Mouse (Mus musculus) c-Kit-positive CD71-positive TER-119-positive erythroid progenitor cells, embryonic 14.5 days (primary cell): ENCODE results near the gene Kif1bp.
A peak's percentile ranks its signal among the peaks of the same experiment; 100 is the strongest.

Experiments
- DNase-seq: peaks from one replicate; pipeline ENCODE4 v3.0.0-alpha.2; 2013; ENCODE audit warnings: low spot score

Gene Kif1bp

GRCm38 (mm10) chr10:62555705-62556557 is 22.3 kb downstream of the Kif1bp start:
- DNase-seq = no peak

- no peak for DNase-seq
Observed at GRCm38 (mm10) chr10:62553611-62554091, 24.6 kb downstream of the Kif1bp start.

GRCm38 (mm10) chr10:62550787-62551300 is 27.4 kb downstream of the Kif1bp start:
- no peak for DNase-seq

- peak; percentile 78 for DNase-seq
Observed at GRCm38 (mm10) chr10:62549523-62550166, 28.6 kb downstream of the Kif1bp start.

DNA sequence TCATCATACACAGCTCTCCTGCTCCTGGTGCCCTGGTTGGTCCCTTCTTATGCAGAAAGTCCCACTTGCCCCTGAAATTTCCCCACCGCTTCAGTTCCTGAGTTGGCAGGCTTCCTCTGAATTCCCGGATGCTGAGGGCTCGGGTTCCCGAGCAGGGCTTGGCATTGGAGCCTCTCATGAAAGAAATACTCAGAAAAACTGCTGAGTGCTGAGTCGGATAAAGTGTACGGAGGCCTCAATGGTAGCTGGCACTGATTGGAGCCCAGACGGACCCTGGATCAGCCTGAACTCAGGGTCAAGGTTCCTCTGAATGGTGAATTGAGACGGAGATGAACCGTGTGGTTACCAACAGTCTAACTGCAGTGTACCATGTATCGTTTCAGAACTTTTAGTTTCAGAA is 31.8 kb downstream of the Kif1bp start:
- DNase-seq = no peak

DNA sequence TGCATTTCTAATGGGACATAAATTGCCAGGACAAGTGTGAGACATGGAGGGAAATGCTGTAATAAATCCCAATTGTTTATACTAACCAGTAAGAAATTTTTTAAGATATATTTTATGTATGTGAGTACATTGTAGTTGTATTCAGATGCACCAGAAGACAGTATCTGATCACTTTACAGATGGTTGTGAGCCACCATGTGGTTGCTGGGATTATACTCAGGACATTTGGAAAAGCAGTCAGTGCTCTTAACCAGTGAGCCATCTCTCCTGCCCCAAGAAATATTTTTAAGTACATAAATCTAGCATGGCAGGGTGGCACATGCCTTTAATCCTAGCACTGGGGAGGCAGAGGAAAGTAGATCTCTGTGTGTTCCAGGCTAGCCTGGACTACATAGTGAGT is 32.5 kb downstream of the Kif1bp start:
- DNase-seq = no peak

- DNase-seq = no peak
Observed at GRCm38 (mm10) chr10:62544316-62544715, 33.9 kb downstream of the Kif1bp start.

GRCm38 (mm10) chr10:62543399-62543808 is 34.9 kb downstream of the Kif1bp start:
- no peak for DNase-seq

DNA sequence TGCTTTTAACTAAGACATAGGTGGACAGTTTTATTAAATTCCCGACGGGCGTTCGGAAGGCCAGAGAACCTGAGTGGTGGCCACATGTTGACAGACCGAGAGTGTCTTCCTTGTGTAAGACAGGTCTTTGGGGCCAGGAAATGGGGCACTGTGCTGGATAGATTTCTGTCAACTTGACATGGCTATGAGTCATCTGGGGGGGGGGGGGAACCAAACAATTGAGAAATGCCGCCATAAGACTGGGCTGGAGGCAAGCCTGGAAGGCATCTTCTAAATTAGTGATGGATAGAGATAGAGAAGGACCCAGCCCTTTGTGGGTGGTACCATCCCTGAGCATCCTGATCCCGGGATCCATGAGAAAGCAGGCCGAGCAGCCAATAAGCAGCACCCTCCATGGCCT is 35.3 kb downstream of the Kif1bp start:
- DNase-seq = no peak

DNA sequence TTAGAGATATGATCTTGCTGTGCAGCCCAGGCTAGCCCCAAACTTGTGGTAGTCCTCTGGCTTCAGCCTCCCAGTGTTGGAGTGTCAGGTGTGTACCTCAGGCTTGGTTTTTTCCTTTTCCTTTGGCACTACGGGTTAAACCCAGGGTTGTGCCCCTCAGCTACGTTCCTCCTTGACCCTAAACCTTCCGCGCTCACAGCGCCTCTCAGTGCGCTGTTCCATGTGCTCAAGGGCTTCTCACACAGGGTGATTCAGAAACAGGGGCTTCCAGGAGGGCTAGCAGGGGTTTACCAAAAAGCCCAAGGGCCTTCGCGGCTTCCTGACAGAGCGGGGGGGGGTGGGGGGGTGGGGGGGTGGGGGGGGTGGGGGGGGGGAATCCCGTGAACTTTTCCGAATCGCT is 35.8 kb downstream of the Kif1bp start:
- no peak for DNase-seq

- no peak for DNase-seq
Observed at GRCm38 (mm10) chr10:62541499-62541898, 36.8 kb downstream of the Kif1bp start.

DNA sequence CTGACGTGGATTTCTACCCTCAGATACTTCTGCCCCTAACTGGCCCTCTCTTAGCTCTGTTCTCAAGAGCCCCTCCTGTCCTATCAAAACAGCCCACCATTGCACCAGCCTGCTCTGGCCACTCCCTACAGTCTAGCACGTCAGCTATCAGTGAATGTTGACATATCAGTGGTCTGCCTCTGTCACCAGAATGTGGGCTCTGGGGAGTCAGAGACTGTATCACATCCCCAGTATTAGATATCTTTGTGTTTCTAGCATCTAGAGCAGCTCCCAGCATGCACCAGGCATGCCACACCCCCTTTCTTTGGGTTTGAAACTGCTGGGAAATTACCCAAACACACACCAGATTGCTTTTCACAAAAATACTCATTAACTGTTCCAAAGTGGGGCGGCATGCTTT is 37.5 kb downstream of the Kif1bp start:
- no peak for DNase-seq

GRCm38 (mm10) chr10:62534509-62534908 is 43.7 kb downstream of the Kif1bp start:
- DNase-seq = no peak

DNA sequence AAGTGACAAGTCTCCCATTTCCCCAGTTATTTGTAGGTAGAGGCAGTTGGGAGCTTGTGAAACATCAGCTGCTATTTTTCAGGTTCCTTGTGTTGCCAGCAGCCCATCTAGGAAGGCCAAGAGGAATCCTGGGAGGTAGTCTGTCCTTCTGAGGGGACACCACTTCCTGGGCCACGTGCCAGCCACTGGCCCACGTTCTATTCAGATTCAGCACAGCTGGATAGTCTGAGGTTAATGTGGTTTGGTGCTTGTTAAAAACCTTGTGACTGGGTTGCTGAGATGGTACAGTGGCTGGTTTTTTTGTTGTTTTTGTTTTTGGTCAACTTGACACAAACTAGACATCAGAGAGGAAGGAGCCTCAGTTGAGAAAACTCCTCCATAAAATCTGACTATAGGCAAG is 45.4 kb downstream of the Kif1bp start:
- no peak for DNase-seq

GRCm38 (mm10) chr10:62530183-62530582 is 48.1 kb downstream of the Kif1bp start:
- no peak for DNase-seq

DNA sequence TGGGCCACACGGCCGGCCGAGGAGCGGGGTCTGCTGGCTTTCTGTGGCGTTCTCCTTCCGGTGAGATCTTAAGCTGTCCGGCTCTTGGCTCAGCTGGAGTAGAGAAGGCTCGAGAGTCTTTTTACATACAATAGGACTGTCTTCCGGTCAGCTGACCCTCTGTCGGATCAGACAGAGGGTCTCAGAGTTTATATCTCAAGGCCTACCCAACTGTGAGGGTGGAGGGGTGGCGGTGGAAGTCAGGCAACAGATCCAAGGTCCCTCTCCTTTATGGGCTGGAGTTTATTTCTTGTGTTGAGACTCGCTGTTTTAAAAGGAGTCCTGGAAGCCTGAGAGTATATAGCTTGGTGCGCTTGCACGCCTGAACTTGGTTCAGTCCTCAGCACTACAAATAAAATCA is 50.9 kb downstream of the Kif1bp start, which contains the start of gene Srgn:
TSS of gene Srgn (minus strand) at position 101 of the 400 bp plus-strand sequence.
- DNase-seq = no peak

- no peak for DNase-seq
Observed at GRCm38 (mm10) chr10:62522346-62522950, 55.8 kb downstream of the Kif1bp start.

DNA sequence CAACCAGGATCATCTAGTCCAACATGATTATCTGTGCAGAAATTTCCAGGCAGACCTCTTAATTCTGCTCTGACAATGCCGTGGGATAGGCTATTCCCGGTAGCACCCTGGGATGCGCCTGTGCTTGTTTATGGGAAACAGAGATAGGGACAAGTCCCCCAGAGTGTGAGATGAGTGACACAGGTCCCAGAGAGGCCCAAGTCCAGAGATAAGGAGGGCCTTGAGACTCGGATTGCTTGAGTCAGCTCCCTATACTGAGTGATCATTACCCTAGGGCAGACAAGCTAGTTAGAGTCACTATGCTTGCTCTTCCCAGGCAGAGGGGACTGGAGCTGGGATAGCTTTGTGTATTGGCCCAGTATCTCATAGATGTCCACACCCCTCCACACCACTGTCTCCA is 56.5 kb downstream of the Kif1bp start:
- DNase-seq = peak; percentile 44

DNA sequence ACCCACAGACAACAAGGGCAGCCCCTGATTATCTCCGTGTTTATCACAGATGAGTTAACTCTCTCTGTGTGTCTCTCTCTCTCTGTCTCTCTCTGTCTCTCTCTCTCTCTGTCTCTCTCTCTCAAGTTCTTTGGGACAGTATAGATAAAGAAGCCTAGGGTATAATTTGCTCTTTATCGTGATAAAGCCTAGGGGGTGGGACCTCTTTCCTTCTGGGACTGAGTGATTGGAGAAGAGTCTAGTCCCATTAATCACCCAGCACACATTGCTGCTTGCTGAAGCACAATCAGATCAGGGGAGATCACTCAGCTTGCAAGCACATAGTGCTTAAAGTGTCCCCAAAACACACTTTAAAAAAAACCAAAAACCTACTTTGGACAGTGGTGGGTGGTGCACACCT is 57.3 kb downstream of the Kif1bp start:
- DNase-seq = peak; percentile 57

- no peak for DNase-seq
Observed at GRCm38 (mm10) chr10:62517511-62517910, 60.7 kb downstream of the Kif1bp start.

- no peak for DNase-seq
Observed at GRCm38 (mm10) chr10:62512855-62513254, 65.4 kb downstream of the Kif1bp start.

GRCm38 (mm10) chr10:62511528-62511927 is 66.7 kb downstream of the Kif1bp start:
- DNase-seq = no peak
